Mouse (Mus musculus): ENCODE measurements at regions not wholly inside any gene's neighbourhood (a gene's known extent, or its start where the extent isn't known, plus 50 kb on each side); places are given as distances from the start of the nearest gene placed in this dataset.
A peak's percentile ranks its signal among the peaks of the same experiment; 100 is the strongest.
"Not testable (repeated sequence)": the region's sequence is repeated elsewhere in the genome, so short reads cannot be mapped to it uniquely, and the experiment has no call there.

DNA sequence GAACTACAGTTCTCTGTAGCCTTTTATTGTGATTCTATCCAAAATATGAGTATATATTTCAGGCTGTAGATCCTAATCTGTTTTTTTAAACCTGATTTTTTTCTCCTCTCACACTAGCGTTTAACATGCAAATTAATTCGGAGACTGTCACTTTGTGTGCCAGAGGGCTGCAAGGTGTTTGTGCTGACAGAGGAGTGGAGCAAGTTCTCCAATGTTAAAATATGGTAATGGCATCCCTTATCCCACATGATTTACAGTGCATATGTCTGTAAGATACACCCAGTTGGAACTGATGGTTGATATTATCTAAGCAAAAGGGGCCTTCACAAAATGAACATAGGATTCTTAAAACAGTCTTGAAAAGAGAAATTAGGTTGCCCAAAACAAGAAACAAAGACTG lies 90.1 kb upstream of the Hdac2 start:
- ATAC-seq (ENCODE audit: low TSS enrichment) = peak; percentile 59

DNA sequence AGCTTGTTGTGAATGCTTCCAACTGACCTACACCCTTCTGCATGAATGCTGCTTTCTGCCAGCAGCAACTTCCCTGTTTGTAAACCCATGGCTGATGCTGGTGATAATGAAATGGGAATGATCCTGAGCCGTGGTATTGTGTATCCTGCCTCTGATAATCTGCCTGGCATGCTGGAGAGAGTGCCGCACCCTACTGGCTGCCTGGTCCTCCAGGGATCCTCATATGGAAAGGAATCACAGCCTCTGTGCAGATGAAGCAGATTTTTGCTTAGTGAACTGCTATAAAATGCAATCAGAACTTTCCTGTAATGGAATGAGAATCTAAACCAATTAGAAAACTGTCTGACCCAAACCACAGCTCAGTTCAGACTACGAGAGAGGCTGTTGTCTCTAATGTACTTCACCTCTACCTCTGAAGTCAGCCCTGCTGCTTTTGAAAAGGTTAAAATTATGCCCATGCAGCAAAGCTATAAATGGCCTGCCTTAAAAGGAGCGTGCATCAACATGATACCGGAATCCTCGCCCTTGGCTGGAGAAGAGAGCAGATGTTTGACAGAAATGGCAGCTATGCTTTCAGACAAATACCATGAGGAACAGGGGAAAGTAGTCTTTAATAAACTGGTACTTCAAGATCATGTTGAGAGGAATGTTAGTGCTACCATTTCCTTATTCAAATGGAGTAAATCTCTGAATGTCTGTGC lies 76.3 kb upstream of the Hdac2 start:
- ATAC-seq (ENCODE audit: low TSS enrichment) = peak; percentile 85

DNA sequence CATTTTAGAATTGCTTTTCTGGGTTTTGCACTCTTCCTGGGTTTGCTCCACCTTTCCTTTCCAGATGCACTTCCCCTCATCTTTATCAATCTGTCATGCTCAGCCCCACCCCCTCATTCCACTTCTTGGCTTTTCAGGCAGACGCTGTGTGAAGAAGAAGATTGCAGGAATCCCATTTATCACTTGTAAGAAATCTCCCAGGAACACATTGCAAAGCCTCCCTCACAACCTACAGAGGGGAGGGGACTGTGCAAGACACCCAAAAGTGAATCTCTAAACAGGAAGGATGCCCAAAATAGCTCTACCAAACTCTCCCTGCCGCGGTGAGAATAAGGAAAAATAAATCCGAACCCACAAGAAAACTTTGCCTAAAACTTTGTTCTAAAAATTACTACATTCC lies 65.5 kb upstream of the Hdac2 start:
- peak; percentile 96 for ATAC-seq (ENCODE audit: low TSS enrichment)

DNA sequence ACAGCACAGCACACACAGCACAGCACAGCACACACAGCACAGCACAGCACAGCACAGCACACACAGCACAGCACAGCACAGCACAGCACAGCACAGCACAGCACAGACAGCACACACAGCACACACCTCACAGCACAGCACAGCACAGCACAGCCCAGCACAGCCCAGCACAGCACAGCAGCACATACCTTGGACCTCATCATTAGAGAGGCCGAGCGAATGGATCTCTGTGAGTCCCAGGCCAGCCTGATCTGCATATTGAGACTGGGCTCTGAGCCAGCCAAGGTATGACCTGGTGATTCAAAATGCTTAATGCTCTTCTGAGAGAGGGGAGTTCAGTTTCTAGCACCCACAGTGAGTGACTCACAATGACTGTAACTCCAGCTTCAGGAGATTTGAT lies 56.3 kb upstream of the Hdac2 start:
- not testable (repeated sequence) for ATAC-seq (ENCODE audit: low TSS enrichment)

DNA sequence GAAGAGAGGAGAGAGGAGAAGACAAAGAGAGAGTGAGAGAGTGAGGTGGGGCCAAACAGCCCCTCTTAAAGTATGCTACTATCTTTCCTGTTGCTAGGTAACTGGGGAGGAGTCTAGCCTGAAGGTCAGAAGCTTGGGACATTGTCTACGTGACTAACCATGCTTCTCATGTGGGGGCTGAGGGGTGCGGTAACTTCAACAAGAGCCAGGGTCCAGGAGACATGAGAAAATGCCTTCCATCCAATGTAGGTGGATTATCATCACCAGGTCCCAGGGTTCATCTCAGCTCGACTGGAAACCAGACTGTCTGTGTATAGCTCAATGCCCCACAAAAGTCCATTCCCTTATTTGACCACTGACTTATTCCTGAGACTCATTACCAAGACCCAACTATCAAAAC lies 50.6 kb upstream of the Hdac2 start:
- no peak for ATAC-seq (ENCODE audit: low TSS enrichment)

DNA sequence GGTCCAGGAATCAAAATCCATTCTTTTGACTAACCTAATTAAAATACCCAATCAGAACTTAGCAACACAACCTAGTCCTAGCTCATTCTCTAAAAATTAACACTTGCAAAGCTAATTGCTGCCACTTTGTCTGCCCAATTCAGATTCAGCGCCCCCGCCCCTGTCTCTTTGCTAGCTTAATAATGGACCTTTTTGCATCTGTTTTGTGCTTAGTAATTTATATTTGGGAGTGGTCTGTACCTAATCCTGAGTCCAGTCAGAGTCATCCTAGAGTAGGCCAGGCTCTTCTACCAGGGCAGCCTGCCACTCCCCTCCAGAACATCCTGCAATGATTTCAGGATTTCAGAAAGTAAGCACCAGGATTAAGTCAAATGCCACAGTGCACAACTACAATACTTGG lies 50.2 kb upstream of the Hdac2 start:
- no peak for ATAC-seq (ENCODE audit: low TSS enrichment)
